In the genomic region with DNA sequence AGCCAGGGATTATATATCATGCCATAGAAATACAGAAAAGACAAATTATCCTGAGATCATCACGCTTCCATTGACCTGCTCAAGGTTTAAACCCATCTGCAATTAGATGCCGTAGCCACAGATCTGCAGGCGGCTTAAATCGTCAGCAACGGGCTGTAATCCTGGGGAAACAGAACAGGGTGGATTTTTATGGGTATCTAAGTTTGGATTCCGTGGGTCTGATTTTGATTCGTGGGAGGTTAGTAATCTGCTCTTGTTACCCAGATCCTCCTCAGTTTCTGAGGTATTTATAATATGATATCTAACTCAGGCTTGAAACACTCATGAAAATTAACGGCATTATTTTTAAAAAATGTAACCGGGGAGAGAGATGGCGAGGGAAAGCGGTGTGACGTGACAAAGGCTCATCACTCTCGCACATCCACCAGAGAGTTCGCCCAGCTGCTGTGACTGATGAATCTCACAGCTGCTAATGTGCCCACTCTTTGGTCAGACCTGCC, we compare ENCODE assay signal across 21 mouse cellular contexts.
A peak's percentile ranks its signal among the peaks of the same experiment; 100 is the strongest.
DNase-seq lines count a peak whose midpoint lies in the region; ATAC-seq and TF ChIP-seq lines count a peak whose summit lies in the region.
"Had no signal": no experiment of that assay in that cellular context is flagged by ENCODE, and none has a peak within 500 bp of the region (broad histone marks: within the 10 kb centered on the region; RNA-seq: fewer than 3 reads in every experiment).

No protein-coding gene starts in this region.

- peak overlapping the region; percentile 17; the same call in 1 of the 2 replicates for H3K4me3 ChIP-seq in layer of hippocampus, adult 2 months
- H3K4me3 ChIP-seq in midbrain, embryonic 16.5 days (ENCODE audit: low read depth, low read length): no peak overlapping the region
- H3K4me3 ChIP-seq: limb, embryonic 10.5 days had no signal

- WGBS in midbrain, embryonic 16.5 days: 46% methylated on average over 14 of the region's 14 CpGs

- peak overlapping the region; percentile 48; the same call in 1 of the 2 replicates for H3K27ac ChIP-seq in layer of hippocampus, adult 2 months
- H3K27ac ChIP-seq in midbrain, embryonic 16.5 days (ENCODE audit: low read length): peak overlapping the region; percentile 58; the same call in 1 of the 2 replicates
- H3K27ac ChIP-seq: limb, embryonic 10.5 days had no signal

- no peaks in the 10 kb centered on the region for H3K9me3 ChIP-seq in midbrain, embryonic 16.5 days (replicated peaks; ENCODE audit: control insufficient read depth, low read length, poor library complexity, severe bottlenecking)
- H3K9me3 ChIP-seq: limb, embryonic 10.5 days had no signal

- peak overlapping the region; percentile 24 for H3K4me2 ChIP-seq in midbrain, embryonic 16.5 days (ENCODE audit: low read length)
- H3K4me2 ChIP-seq: heart, embryonic 11.5 days had no signal

- no peaks in the 10 kb centered on the region for H3K27me3 ChIP-seq in midbrain, embryonic 16.5 days (ENCODE audit: control insufficient read depth, insufficient read depth, low read depth, low read length)

- no peak for TF ChIP-seq CTCF in layer of hippocampus, adult 2 months (conservative IDR thresholded peaks at IDR 0.05)

- peak overlapping the region; percentile 31; the same call in 1 of the 2 replicates for H3K9ac ChIP-seq in midbrain, embryonic 16.5 days (ENCODE audit: low read depth, low read length)
- H3K9ac ChIP-seq: liver, postnatal 0 days had no signal

- DNase-seq in layer of hippocampus, adult 2 months (ENCODE audit: low spot score in 2 of 2): peak in 1 of 2 experiments; percentile 21
- no peak for DNase-seq in layer of hippocampus, adult 9-10 months (ENCODE audit: low spot score)
- peak; percentile 28 for DNase-seq in right cerebral cortex, postnatal 25 days
- DNase-seq in right cerebral cortex, postnatal 14 days: no peak
- no peak for DNase-seq in cerebellum, postnatal 25 days
- no peak for DNase-seq in heart, adult 9 months (ENCODE audit: low spot score in 2 of 2)
- DNase-seq: adrenal gland, postnatal 36 days; B cell, adult 2 months; cerebellum, adult 18-20 months; gastrocnemius, postnatal 36 days; heart, postnatal 14 days; kidney, adult 2 months; kidney, postnatal 10 days; liver, postnatal 0 days; lung, postnatal 10 days; thymus, postnatal 36 days had no signal

- no peaks in the 10 kb centered on the region for H3K36me3 ChIP-seq in midbrain, embryonic 16.5 days (ENCODE audit: control insufficient read depth, insufficient read depth, low read length)
- H3K36me3 ChIP-seq: limb, embryonic 10.5 days had no signal

- no peak for ATAC-seq in midbrain, embryonic 16.5 days
- ATAC-seq: forebrain, embryonic 14.5 days; inflammation-experienced regulatory T-cells, adult 6 months; liver, postnatal 0 days had no signal

- peaks cover 7% of the 10 kb centered on the region; the same call in 1 of the 2 replicates for H3K4me1 ChIP-seq in midbrain, embryonic 16.5 days (ENCODE audit: control insufficient read depth, insufficient read depth, low read length)
- H3K4me1 ChIP-seq: limb, embryonic 10.5 days had no signal
